Mouse (Mus musculus) liver, postnatal 0 days (tissue): Measurements from ENCODE around the gene Defa21.
"Not testable (repeated sequence)": the region's sequence is repeated elsewhere in the genome, so short reads cannot be mapped to it uniquely, and the experiment has no call there.

Source experiments
- CTCF ChIP-seq: sonication (generic); IDR thresholded peaks from 2 replicates; pipeline ENCODE4 v1.5.1; 2016; ENCODE audit warnings: antibody characterized with exemption, low read depth
- EP300 ChIP-seq: IDR thresholded peaks from 2 replicates; pipeline ENCODE4 v1.6.1; 2016; ENCODE audit warnings: antibody characterized with exemption, low read depth, mild to moderate bottlenecking

- TF ChIP-seq CTCF, EP300: not testable (repeated sequence)
These were observed 39.4 kb downstream of the Defa21 start, which contains the start of gene Defa35 for GRCm38 (mm10) chr8:21064738-21065137.
